Mouse (Mus musculus): Measurements from ENCODE around the gene Dbi. TPM values are rescaled to one million over a fixed set of nuclear protein-coding genes. Genes with fewer than 3 reads are reported as not detected.

Dbi gene
- 29.0 and 52.2 TPM in 2 replicates for total RNA-seq (2017)

DNA sequence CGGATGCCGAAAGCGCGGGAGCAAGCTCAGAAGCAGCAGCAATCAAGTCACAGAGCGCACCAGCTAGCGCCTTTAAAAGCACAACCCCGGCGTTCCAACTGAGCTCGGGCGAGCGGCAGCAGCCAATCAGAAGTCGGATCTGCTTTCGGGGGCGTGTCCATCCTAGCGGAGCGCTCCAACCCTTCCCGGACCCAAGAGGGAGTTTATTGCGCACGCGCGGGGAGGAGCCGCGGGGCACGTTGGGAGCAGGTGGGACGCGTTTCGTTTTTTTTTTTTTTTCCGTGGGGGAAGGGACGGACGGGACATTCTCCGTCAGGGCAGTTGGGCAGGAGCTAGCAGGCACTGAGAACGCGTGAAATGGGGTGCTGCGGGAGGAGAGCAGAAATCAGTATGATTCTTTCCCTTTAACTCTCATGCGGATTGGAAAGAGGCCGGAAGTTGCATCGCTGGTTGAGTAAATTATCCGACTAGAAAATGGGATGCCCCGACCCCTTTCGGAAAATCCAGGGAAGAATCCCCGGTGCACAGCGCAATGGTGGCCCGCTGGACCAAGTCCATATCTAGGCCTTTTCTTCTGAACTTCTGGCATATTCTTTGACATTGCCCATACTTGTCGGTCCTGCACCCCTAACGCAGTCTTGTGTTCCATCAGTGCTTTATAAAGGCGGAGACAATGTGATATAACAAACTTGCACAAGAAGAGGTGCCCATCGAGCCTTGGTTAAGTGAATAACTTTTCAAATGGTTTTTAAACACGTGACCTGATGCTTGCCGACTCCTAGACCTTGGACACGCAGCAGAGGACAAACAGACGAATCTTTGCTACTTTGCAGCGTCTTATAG lies at the start of gene Dbi, which contains the start of gene 3110009E18Rik:
TSS of gene Dbi (minus strand) at position 110 of the 843 bp plus-strand sequence.
TSS of gene 3110009E18Rik (plus strand) at position 219 of the 843 bp plus-strand sequence.
- peak; percentile 94 for ATAC-seq (ENCODE audit: extremely low read depth, insufficient number of reproducible peaks, low FRiP score, poor library complexity, severe bottlenecking)

DNA sequence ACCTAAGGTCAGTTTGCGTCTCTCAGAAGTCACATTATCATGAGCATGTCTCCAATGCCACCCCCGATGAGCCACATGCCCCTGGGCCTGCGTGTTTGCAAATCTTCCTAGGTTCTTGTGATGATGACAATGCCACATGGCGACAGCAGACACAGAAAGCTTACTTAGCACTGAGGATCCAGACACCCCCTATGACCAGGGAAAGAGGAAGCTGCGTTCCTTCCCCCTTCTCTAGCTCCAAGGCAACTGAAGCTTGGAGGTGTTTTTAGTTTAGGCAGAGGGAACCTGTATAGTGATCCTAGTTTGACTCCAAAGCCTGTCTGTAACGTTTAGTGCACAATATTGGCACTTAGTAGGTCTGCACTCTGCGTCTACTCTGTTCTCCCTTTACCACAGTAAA lies 49.4 kb upstream of the Dbi start:
- no peak for ATAC-seq (ENCODE audit: extremely low read depth, insufficient number of reproducible peaks, low FRiP score, poor library complexity, severe bottlenecking)

DNA sequence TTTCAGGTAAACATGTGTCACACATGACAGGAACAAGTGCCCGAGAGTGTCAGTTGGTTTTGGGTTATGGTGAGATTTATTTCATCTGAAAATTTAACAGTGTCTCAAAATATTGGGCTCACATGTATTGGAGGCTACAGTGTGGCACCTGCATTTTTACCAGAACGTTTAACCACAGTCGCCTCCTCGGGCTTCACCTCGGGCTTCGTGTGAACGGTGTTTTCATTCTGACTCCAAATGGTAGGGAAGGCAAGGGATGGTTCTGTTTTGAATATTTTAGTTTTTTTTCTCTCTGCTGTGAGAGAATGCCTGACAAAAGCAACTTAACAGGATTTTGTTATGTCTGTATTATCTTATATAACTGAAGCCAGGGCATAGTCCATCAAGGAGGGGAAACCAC lies 47.8 kb upstream of the Dbi start:
- ATAC-seq (ENCODE audit: extremely low read depth, insufficient number of reproducible peaks, low FRiP score, poor library complexity, severe bottlenecking), result no peak

DNA sequence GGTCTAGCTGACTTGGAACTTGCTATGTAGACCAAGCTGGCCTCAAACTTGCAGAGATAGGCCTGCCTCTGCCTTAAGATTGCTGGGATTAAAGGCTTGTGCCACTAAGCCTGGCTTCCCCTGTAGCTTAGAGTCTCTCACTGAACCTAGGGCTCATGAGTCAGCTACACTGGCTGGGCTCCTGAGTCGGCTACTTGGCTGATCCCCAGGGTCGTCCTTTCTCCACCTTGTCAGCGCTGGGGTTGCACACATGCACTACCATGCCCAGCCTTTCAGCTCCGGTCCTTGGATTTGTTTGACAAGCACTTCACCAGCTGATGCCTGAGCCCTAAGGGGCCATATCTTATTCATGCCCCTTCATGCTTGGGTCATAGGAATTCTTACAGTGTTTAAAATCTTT lies 47.1 kb upstream of the Dbi start:
- no peak for ATAC-seq (ENCODE audit: extremely low read depth, insufficient number of reproducible peaks, low FRiP score, poor library complexity, severe bottlenecking)

DNA sequence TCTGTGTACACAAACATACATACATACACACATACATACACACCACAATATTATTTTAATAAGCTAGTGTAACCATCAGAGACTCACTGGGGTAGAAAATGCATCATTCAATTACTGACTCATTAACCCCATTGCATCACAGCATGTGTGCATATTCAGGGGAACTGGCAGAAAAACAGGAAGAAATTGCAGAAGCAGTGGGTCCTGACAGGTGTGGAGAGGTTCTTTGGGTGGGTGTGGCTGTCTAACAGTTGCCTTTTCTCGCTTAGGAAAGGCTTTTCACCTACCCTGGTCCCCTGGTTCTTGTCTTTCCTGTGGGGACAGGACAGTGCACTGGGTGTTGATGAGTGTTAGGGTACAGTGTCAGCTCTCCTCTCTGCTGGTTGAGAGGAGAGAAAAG lies 41.7 kb upstream of the Dbi start:
- peak; percentile 63; the same call in 1 of the 2 replicates for ATAC-seq (ENCODE audit: extremely low read depth, insufficient number of reproducible peaks, low FRiP score, poor library complexity, severe bottlenecking)

DNA sequence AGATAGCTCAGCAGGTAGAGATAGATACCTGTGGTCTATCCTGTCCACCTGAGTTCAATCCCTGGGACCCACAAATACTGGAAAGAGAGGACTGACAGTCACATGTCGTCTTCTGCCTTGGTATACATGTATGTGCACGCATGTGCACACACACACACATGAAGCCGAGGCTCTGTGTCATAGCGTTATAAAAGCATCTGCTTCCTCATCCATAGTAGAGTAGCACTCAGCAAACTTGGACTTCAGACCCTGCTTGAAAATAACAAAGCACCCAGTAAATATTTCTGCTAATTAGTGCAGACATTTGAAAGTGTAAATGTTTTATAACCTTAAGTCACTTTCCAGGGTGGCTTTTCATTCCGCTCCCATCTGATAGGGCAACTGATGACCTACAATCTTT lies 40.6 kb upstream of the Dbi start:
- ATAC-seq (ENCODE audit: extremely low read depth, insufficient number of reproducible peaks, low FRiP score, poor library complexity, severe bottlenecking), result no peak

DNA sequence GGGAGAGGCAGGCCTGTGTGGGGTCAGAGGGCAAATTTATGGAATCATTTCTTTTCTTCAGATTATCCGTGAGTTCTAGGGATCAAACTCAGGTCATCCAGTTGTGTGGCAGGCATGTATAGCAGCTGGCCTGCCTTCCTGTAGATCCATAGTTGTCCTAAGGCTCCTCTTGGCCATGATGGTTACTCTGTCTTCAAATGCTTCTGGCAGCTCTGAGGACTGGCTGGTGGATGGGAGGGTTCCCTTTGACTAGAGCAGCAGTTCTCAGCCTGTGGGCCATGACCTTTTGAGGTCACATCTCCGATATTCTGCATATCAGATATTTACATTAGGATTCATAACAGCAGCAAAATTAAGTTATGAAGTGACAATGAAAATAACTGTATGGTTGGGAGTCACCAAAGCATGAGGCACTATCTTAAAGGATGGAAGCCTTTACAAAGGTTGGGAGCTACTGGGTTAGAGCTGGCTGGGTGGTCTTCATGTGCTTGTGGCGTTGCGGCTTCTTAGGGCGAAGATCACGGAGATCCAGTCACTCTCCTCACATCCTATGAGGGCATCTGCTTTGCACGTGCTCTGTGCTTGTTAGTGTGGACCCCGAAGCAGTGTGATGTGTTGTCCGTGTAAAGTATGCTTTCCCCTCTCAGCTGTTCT lies 37.7 kb upstream of the Dbi start:
- no peak for ATAC-seq (ENCODE audit: extremely low read depth, insufficient number of reproducible peaks, low FRiP score, poor library complexity, severe bottlenecking)

DNA sequence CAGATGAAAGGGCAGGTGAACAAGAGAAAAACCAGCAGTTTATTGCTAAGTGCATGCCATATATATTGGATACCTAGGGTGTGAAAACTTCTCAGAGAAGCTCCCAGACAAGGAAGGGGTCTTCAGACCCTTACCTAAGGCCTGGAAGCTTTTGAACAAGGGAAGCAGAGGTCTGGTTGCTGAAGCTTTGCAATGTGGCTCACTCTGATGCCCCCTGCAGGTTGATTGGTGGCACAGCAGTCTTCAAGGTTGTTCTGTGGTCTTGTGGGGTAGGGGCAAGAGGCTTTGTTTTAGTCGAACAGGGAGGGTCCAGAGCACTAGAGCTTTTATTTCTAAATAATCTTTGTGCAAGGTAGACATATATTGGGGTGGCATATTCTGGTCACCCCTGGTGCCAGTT lies 34.4 kb upstream of the Dbi start:
- ATAC-seq (ENCODE audit: extremely low read depth, insufficient number of reproducible peaks, low FRiP score, poor library complexity, severe bottlenecking), result peak; percentile 43; the same call in 1 of the 2 replicates

DNA sequence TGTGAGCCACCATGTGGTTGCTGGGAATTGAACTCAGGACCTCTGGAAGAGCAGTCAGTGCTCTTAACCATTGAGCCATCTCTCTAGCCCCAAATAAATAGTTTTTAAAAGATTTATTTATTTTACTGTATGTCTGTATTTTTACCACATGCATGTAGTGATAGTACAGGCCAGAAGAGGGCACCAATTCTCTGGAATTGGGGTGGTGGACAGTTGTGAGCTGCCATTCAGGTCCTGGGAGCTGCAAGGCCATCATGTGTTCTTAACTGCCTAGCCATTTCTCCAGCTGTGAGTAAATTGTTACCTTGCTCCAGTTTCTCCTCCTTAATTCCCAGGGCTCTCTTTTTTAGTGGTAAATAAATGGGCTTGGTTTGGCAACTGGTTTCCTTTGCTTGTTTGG lies 33.4 kb upstream of the Dbi start:
- peak; percentile 47; the same call in 1 of the 2 replicates for ATAC-seq (ENCODE audit: extremely low read depth, insufficient number of reproducible peaks, low FRiP score, poor library complexity, severe bottlenecking)

DNA sequence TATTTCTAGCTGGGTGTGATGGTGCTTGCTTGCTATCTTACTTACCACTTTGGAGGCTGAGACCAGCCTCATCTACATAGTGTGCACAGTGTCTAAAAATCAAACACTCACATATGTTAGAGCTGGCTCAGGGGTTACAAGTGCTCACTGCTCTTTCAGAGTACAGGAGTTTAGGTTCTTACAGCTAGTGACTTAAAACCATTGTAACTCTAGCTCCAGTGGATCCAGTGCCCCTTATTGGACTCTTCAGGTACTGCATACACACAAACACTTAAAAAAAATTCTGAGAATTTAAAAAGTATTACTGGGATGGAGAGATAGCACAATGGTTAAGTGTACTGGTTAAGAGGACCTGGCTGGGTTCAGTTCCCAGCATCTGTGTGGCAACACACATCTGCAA lies 26.1 kb upstream of the Dbi start:
- peak; percentile 24; the same call in 1 of the 2 replicates for ATAC-seq (ENCODE audit: extremely low read depth, insufficient number of reproducible peaks, low FRiP score, poor library complexity, severe bottlenecking)

DNA sequence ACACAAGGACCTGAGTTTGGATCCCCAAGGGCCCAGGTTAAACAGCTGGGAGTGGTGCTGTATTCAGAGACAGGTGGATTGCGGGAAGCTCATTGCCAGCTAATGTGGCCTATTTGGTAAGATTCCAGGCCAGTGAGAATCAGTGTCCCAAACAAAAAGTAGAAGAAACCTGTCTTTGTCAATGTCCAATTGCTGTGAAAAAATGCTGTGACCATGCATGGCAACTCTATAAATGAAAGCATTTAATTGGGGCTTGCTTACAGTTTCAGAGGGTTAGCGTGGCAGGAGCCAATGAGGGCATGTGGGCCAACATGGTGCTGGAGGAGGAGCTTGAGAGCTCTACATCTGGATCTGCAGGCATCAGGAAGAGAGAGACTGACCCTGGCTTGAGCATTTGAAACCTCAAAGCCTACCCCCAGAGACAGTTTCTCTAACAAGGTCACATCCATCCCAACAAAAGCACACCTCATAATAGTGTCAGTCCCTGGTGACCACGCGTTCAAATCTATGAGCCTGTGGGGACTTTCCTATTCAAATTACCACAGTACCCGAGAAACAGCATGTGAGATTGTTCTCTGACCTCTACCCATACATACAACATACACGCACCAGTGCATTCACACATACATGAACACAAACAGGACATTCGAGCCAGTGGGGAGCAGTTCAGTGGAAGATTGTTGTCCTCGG lies 24.8 kb upstream of the Dbi start:
- ATAC-seq (ENCODE audit: extremely low read depth, insufficient number of reproducible peaks, low FRiP score, poor library complexity, severe bottlenecking), result no peak

DNA sequence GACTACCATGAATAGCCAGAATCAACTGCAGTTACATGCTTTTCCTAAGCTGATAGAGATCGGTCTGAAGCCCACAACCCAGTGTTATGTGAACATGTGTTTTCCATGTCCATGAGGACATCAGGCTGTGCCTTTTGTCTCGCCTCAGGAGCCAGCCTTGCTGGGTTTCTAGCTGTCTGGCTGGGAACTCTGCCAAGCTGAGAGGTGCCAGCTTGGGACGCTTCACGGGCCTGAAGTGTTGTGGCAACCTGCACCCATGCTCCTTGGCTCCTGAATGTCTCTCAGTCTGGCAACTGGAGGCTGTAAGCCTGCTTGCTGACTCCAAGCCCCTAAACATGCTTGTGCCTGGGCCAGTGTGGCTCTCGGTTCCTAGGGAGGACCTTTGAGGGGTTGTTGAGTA lies 21.7 kb upstream of the Dbi start:
- ATAC-seq (ENCODE audit: extremely low read depth, insufficient number of reproducible peaks, low FRiP score, poor library complexity, severe bottlenecking), result no peak

DNA sequence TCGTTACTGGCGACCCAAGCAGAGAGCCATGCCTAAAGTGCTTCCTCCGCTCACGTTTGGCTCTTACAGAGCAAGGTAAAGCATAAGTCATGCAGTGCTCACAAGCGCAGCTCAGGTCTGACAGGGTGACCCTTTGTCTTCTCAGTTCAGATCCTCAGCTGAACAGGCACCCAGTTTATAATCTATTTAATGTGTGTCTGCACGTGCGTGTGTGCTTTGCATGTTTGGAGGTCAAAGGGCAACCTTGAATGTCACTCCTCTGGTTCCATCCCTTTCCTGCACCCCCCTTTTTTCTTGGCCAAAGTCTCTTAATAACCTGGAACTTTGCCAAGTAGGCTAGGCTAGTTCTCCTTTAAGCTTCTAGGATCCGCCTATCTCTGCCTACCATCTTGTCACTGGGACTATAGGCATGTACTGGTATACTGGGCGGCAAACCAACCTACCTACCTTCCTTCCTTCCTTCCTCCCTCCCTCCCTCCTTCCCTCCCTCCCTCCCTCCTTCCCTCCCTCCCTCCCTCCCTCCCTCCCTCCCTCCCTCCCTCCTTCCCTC lies 19.3 kb upstream of the Dbi start:
- no peak for ATAC-seq (ENCODE audit: extremely low read depth, insufficient number of reproducible peaks, low FRiP score, poor library complexity, severe bottlenecking)

DNA sequence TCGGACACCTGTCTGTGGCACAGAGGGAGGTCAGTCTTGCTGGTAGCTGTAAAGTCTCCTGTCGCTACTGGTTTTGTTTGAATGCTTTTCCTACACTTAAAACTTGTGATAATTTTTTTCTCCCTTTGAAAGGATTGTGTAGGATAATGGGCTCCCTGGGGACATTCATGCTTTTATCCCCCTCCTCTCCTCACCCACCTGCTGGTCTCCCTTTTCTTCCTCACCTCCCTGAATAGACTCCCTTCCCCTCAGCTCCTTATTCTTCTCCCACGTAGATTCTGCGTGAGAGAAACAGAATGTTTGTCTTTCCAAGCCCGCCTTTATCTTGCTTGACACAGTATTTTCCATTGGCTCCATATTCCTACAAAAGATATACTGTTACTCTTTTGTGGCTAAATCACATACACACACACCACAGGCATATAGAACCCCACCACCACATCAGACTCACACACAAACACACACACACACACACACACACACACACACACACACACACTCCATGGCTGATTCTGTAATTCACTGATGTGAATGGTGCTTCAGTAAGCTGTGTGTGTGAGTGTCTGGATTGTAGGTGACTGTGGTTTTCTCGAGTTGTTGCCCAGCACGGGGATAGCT lies 18.2 kb upstream of the Dbi start:
- ATAC-seq (ENCODE audit: extremely low read depth, insufficient number of reproducible peaks, low FRiP score, poor library complexity, severe bottlenecking), result no peak

DNA sequence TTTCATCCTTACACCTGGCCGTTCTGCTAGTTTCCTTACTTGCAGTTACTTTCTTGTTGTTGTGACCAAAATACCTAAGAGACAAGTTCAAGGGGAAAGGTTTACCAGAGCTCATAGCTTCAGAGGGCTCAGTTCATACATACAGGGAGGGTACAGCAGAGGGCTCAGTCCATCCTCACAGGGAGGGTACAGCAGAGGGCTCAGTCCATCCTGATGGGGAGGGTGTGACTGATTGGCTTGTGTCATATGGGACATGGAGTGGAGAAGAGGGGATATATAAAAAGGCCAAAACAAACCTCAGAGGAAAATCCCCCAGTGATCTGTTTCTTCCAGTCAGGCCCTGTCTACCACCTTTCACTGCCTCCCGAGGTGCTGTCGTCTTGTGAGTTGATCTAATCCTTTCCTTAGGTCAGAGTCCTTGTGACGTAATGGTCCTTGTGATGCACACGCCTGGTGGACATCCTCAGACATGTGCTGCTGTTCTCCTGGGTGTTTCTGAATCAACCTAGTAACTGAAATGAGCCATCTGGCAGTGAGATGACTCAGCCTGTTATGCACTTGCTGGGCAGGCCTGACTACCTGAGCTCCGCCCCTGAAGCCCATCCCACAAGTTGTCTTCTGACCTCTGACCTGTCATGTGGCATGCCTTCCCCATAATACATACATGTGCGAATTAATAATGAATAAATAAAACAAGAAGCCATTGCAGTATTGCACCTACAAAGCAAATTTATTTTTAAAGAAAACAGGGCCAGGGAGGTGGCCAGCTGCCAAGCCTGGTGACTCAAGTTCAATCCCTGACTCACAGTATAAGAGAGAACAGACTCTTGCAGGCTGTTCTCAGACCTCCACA lies 15.3 kb upstream of the Dbi start:
- ATAC-seq (ENCODE audit: extremely low read depth, insufficient number of reproducible peaks, low FRiP score, poor library complexity, severe bottlenecking), result no peak

DNA sequence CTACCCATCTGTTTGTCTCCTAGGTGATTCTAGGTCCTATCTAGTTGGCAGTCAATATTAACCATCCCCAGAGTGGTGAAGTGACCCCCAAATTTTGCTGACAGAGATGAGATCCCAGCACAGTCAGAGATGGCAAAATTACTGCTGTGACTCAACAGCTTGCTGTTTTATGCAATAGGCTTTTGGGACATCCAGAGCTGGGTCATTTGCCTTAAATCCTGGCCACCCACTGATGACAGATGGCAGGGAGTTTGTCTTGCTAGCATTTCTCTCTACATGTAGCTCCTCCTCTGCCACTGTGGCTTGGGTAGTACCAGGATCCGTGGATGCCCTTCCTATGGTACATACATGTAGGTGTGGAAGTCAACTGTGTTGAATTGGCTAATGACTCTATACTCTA lies 11.5 kb upstream of the Dbi start:
- ATAC-seq (ENCODE audit: extremely low read depth, insufficient number of reproducible peaks, low FRiP score, poor library complexity, severe bottlenecking), result no peak

DNA sequence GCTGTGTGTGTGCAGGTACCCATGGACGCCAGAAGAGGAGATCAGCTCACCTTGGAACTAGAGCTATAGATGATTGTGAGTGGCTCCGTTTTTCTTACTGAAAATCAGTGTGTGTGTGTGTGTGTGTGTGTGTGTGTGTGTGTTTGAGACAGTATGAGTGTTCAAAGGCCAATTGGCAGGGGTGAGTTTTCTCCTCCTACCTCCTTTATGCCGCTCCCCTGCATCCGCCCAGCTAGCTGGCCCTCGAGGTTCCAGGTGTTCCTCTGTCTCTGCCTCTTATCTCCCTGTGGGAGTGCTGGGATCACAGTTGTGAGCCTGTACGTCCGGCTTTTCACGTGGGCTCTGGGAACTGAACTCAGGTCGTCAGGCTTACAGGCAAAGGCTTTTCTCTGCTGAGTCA lies 5.4 kb upstream of the Dbi start:
- no peak for ATAC-seq (ENCODE audit: extremely low read depth, insufficient number of reproducible peaks, low FRiP score, poor library complexity, severe bottlenecking)

DNA sequence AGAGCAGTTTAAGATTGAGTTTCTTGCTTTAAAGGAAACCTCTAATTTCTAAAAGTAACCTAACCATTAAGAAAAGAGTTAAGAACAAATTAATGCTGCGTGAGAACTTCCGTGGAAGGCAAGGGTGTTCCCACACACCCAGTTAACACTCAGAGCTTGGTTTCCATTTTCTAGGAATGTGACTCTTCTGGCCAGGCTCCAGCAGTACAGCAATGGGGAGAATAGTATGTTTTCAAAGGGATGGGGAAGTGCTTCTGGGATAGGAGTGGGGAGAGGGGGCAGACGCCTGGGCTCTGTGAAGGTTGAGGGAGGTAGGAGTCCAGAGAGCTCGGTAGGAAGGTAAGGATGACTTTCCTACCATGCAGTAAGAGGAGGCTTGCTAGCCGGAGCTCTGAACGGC lies 4.6 kb upstream of the Dbi start:
- no peak for ATAC-seq (ENCODE audit: extremely low read depth, insufficient number of reproducible peaks, low FRiP score, poor library complexity, severe bottlenecking)

Measured in neutrophil, adult 5-6 weeks (primary cell).